Mouse (Mus musculus): Measurements from ENCODE around the gene Cln6.

DNA sequence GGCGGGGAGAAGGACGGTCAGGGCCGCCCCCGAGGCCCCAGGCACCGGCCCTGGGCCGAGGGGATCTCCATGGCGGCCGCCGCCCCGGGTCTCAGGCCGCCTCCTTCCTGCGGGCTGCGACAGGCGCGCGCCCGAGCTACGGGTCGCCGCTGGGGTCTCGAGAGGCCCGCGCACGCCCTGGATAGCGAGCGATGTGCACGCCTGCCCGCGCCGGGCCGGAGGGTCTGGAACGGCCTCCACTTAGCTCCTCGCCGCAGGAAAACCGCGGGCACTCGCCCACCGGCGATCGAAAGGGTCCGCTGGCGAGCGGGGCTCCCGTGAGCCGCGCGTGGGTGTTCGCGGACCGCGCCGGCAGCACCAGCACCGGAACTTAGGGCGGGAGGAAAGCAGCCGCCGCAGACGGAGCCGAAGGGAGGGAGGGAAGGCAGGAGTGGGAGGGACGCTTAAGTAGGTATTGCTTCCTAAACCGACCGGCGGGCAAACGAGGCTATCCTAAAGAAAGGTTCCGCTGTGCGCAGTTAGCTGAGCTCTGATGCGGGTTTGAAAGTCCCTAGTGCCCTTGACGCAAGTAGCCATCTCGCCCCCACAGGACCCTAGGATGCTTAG, 27.0 kb upstream of the Cln6 start, which contains the start of gene Fem1b:
- no peak for TF ChIP-seq CTCF (IDR thresholded peaks at IDR 0.05; ENCODE audit: low read depth, low read length)
- TF ChIP-seq POLR2A (IDR thresholded peaks at IDR 0.05; ENCODE audit: insufficient read depth, low read length) = peak; percentile 72
